Mouse (Mus musculus) heart, postnatal 10 days (tissue): ENCODE data around the gene Zbp1. TPM values are rescaled to one million over a fixed set of nuclear protein-coding genes. Genes with fewer than 3 reads are reported as not detected.

ENCODE experiments used
- DNase-seq, 2 experiments: peaks; one replicate each; pipeline ENCODE4 v3.0.0; 2021
- intact Hi-C: fragments of 180-260 bp; cut with DNase I; formaldehyde crosslinking; loops from one replicate; pipeline ENCODE4 v1.15.1; 2025
- total RNA-seq, 2 experiments: library from RNA; stranded (reverse); gene quantifications; 2 replicates each; pipeline ENCODE4 v1.2.3; 2021

Gene Zbp1
- under 1 TPM; 0.25 to 0.41 TPM for total RNA-seq

DNA sequence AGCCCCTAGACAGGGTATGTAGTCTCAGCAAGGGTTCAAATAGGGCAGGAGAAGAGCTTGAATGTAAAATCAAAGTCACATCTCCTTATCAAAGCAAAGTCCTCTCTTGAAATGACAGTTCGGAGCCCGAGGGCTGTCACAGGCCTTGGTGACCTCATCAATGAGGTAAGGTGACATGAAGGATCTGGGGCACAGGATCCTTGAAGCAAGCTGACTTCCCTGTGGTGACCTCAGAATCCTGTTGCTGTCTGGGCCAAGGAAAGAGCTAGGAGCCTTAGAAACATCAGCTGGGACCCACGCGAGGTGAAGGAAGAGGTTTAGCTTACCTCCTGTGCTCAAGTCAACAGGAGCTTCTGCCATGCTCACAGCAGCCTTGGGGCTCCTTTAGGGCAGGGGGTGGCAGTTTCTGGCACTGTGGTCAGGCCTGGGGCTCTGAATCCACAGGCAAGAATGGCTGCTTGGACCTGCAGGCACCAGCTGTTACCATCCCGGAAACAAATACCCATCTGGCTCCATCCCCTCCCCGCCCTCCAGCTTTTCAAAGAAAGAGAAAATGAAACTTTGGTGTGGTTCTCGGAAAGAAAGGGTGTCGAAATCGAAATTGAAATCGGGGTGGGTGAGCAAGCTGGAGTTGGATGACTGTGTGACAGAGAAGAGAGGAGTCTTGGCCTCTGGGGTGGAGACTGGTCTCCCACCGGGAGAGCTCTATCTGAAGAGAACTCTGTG, at the start of gene Zbp1:
Gene Zbp1 (minus strand): TSS at position 508 of the 726 bp plus-strand sequence.
- intact Hi-C loops, result loop anchor here (1.0 kb wide), 1 partner anchor 328 kb away; no protein-coding TSS in a partner anchor
- no peak for DNase-seq

DNA sequence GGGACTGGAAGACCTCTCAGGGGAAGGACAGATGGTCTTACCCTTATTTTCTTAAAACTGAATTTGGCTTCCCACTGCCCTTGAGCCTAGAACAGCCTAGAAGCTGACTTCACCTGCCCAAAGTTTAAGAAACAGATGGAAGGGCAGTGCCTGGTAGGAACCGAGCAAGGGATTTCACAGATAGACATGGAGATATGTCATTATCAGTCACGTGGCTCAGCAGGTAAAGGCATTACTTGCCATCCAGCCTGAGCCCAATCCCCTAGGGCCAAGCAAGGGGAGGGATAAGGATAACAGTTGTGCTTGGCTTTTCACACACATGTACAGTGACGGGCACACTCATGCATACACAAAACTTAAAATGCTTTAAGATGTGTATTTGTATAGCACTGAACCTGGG, 48.8 kb upstream of the Zbp1 start:
- DNase-seq, result no peak
- intact Hi-C loops, result no loop called here

DNA sequence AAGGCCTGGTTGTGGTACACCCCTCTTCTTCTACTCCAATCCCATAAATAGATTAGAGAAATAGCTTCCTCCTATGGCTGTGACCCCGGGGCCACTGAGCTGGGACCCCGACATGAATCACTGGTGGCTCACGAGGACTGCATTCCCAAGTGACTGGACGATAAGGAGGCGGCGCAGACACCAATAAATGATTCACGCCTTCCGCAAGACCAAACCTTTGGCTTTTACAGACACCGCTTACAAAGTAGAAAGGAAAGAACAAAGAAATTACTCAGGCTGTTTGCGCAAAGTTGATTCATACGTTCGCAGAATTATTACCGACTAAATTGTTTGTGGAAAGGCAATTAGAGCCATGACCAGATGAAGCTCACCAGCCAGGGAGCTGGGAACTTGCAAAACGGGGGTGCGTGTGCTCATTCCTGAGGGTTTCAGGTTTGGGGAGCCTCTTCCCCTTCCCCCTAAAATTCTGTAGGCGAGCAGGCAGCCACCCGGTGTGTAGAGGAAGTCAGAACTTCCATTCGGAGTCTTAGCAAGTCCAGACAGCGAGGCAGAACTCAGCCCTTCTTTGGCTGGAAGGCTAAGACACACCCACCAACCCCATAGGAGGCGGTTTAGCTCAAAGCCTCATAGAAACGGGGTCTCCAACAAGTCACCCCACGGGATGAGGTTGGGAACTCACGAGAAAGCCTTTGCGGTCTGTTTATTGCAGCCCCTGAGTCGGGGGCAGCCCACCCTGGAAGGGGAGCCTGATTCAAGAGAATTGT, 47.8 kb upstream of the Zbp1 start:
- intact Hi-C loops, result no loop called here
- no peak for DNase-seq

DNA sequence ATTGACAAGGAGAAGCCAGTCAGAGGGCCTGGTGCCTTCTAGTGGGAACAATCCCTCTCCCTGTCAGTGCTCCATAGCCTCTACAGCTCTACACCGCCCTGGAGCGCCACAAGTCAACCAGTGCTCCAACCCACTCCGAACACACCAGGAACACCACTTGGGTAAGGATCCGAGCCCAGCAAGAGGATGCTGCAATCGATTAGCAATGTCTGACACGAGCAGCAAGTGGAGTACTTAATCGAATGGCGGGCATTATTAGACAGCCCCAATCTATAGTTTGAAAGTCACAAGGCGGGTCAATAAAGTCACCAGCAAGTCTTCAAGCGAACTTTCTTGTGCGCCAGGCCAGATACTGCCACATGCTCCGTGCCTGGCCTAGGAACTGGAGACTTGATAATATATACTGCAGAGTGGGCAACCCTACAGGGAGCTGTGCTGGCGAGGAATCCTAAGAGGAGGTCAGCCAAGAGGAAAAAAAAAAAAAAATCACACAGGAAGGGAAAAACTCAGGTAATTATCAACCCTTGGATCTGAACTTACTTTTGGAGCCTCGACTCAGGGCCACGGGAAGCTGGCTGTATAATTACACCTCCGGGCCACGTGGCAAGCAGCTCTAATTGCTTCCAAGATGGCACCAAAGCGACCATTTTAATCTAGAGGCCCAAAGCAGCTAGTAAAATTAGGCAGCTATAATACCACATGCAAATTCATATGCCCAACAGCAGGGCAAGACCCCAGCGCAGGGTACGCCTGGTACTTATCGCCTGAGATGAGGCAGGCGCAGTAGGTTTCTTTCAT, 46.9 kb upstream of the Zbp1 start:
- intact Hi-C loops, result no loop called here
- DNase-seq, result no peak

DNA sequence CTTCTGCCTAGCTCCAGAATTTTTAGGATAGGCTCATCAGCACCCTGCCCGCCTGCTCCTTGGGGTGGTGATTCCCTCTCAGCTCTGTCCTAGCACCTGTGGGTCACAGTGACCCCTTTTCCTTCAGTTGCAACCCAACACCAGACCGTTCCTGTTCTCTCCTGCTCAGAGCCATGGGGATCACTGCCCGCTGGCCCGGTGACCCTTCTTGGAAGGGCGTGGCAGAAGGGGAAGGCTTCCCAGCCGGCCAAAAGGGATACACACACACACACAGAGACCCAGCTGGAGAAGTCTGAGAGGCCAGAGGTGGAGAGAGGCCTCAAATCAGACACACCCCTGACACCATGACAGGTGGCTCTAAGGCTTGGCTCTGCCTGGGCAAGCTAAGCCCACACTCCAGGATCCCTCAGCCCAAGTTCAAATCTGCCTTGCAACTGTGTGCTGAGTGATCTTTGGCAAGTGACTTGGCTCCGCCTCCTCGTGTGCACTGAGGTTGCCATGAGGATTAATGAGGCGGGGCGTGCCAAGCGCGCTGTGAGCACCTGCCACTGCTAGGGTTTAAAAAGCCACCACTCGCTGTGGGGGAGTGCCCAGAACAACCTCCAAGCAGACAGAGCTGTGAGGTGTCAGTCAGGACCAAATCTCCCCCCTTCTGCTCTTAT, 45.9 kb upstream of the Zbp1 start:
- intact Hi-C loops, result no loop called here
- DNase-seq, result peak in 1 of 2 experiments; percentile 58

DNA sequence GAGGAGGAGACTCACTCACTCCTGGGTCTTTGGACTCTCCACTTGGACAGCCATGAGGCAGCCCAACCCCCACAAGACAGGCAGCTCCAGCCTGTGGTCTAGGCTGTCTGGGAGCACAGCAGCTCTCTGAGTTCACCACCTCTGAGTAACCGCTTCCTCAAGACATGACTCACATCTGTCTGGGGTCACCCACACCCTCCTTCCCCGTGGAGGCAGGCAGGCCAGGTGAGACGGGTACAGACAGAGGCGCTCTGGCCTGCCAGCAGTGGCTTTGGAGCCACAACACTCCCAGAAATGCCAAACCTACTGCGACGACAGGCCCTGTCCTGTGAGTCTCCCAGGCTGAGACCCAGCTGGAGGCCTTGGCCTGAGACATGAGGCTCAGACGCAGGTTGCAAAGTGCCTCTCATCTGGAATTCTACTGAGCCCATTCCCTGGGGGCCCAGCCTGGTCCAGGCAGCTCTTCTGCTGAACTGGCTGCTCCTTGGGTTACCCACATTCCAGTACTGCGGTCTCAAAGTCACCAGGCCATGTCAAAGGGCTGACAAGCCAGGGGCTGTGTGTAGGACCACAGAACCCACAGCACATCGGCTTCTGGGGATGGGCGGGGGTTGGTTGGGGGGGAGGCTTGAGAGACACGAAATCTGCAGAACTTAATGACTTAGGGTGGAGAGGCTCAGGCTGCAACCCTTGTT, 45.1 kb upstream of the Zbp1 start:
- intact Hi-C loops, result no loop called here
- no peak for DNase-seq

DNA sequence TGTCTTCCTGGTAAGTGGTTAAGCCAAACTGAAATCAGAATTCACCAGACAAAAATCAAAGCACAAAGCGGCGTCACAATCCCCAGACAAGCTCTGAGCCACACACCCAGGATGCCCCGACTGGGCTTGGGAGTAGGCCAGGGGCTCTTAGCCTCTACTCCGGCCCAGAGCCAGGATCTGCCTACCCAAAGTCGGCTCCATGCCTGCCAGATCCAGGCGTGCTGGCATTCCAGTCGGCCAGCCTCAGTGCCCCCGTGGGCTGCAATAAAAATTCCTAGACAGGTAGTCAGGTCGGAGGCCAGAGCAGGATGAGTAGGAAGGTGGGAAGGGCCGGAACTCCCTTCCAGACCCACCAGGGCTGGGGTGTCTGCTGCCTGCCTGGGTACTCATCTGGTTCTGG, 42.8 kb upstream of the Zbp1 start:
- DNase-seq, result peak; percentile 80
- intact Hi-C loops, result no loop called here

DNA sequence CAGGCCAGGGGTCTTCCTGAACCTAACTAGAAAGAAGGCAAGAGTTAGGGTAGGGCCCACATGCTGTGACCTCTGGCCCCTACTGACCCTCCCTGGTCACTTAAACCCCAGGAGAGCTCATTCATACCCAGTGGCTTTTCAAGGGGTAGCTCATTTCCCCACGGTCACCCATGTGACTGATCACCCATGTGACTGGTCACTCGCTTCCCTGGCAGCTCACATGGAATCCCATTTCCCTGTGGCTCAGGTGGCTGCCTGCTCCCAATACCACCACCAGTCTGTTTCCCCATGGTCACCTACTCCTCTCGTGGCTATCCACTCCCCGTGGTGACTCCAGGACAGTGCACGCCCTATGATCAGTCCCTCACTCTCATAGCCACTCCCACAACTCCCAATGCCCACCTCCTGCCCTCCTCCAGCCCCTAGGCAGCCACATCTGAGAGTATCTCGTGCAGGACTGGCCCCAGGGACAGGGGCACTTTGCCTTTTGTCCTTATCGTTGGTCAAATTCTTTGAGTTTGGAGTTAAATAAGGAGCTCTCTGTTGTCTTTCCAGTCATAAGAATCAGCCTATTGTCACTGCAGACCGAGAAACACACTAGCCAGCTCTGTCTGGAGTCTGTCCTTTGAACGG, 39.9 kb upstream of the Zbp1 start:
- intact Hi-C loops, result loop anchor here (10.0 kb wide), 1 partner anchor 234 kb away; the partner anchor contains the start of gene Rbm38
- DNase-seq, result no peak

DNA sequence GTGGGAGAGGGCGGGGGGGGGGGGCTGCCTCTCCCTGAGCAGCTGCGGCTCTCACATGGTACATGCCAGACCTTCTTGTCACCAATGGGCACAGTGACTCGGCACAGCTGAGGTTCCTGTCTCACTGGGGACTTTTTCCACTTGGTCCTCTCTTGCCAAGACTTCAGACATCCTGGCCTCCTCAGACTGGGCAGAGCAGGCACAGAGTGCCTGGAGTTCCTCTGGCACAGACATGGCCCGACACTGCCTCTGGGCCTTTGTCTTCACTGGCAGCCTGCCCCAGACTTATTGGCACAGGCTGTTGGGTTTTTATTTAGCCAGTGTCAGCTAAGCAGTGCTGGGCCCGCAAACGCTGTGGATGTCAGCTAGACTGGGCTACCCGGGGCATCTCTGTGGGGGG, 38.9 kb upstream of the Zbp1 start:
- intact Hi-C loops, result loop anchor here (2.0 to 10.0 kb wide), 2 partner anchors 17 to 233 kb away; partner anchors contain the start of gene Rbm38
- DNase-seq, result peak; percentile 89 to 92

DNA sequence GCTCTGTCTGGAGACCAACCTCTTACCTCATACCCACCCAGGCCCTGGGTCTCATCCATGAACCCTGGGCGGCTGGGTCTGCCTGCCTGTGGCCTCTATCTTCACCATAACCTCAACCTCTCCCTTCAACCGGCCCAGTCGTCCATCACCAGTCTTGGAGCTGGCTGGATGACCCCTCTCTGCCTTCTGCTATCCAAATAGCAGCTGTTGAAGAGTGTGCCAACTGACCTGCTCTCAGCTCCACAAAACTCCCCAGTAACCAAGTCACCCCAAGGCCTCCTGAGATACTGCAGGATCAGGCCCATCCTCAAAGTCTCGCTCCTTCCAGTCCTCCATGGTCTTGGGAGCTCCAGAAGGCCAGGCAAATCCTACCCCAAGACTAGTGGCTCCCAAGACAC, 37.8 kb upstream of the Zbp1 start:
- intact Hi-C loops, result loop anchor here (2.0 to 10.0 kb wide), 2 partner anchors 18 to 232 kb away; partner anchors contain the start of gene Rbm38
- no peak for DNase-seq

DNA sequence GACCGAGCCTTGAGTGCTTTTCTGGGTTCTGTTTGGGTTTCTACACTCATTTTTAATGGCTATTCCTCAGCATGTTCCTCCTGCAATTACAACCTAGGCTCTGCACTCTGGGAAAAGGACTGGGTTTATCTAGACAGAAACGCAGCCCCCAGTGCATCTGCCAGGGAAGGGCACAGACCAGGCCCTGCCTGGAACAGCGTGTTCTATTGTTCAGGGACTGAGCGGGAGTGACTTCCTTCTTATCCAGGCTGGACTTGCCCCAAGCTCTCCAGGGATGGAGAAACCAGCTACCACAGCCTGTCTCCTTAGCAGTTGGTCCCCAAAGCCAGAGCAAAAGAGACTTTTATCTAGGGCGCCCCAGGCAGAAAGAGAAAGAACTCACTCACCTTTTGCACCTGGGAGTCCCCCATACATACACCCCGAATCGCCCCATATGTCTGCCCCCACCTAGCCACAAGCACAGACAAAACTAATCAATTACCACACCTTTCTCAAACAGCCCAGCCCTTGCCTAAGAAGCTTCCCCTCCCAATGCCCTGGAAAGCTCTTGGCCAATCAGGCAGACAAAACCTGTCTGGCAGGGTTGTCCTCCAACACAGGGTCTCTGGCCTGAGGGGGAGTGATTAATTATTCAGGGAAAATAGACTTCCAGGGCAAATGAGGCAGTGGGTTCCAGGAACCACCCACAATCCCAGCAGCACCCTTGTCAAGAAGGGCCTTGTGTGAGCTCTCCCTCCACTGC, 37.3 kb upstream of the Zbp1 start:
- DNase-seq, result no peak
- intact Hi-C loops, result loop anchor here (2.0 to 10.0 kb wide), 2 partner anchors 19 to 231 kb away; partner anchors contain the start of gene Rbm38

DNA sequence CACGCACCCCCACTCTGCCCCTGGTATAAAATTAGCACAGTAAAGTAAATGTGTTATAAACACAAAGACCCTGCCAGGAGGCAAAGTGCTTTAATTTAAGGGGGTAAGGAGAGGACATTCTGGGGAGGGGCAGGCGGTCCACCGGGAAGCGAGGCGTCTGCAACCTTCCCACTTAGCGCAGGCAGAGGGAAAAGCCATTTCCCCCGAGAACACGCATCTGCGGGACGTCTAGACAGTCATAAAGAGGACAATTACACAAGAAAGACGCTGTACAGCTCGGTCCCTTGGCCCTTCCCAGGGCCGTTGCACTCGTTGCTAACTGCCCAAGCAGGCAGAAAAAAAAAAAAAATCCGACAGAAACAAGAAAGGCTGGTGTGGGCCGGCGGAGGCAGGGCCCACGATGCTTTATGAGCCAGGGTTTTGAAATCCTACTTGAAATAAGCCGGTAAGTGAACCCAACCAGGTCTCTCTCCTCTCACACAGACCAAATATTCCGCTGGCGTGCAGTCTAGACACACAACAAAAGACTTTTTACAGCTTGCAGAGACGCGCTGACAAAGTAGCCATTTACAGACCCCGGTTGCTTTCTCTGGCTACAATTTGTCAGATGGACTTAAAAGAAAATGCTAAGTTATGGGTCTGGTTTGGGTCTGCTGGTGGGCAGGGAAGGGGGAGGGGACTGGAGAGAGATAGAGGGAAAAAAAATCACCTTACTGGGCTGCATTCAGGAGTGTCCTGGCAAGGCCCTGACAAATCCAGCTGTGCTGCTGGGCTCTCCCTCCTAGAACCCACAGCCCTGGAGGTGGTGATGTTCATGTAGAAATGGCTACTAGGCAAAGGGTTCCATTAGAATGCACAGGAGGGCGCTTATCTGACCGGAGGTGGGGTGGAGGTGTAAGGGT, 35.3 kb upstream of the Zbp1 start:
- intact Hi-C loops, result loop anchor here (10.0 kb wide), 1 partner anchor 229 kb away; the partner anchor contains the start of gene Rbm38
- DNase-seq, result no peak

DNA sequence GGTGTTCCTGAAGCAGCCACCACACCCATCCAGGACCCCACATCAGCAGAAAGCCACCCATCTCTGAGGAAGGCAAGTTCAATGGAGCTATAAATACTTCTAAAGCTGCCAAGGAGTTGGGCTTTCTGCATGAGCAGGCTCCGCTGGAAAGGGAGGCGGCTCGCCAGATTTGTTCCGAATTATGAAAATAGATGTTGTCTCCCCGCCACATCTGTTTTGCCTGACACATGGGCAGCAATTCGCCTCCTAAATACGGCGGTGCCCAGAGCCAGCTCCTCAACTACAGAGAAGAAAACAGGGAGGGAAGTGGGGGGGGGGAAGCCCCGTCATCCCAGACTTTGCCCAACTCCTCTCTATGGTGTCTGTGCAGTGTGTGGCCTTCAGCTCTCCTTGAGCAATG, 33.0 kb upstream of the Zbp1 start:
- intact Hi-C loops, result loop anchor here (10.0 kb wide), 1 partner anchor 227 kb away; the partner anchor contains the start of gene Rbm38
- DNase-seq, result peak in 1 of 2 experiments; percentile 61

DNA sequence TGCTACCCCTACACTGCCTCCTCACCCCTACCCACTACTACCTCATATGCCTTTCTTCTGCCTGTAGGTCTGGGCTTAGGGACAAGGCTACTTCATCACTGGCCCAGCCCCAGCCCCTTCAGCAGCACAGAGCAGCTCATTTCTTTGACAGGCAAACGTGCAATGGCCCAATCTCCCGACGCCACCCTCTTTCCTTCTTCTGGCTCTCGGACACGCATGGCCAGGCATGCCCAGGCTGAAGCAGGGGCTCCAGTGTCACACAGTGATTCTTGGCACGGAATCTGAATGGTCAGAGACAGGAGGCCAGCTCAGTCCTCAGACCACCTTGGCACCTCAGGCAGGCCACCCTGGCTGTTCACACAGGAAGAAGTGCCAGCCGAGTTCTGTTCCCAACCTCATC, 32.4 kb upstream of the Zbp1 start:
- intact Hi-C loops, result loop anchor here (10.0 kb wide), 1 partner anchor 226 kb away; the partner anchor contains the start of gene Rbm38

DNA sequence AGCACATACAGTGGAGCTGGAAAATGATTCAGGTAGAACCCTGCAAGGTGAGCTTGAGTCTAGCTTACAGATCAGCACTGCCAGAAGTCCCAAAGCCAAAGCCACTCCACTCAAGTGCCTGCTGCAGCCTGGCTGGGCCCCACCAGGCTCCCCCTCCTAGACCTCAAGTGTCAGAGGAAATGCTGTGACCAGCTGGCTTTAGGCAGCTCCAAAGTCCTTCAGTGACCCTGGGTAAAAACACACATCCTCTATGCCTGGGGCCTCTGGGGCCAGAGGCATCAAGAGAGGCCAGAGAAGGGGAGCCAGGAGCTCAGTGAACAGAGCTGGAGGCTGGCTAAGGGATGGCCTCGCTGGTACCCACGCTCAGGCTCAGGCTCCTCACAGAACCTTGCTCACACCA, 31.7 kb upstream of the Zbp1 start:
- intact Hi-C loops, result loop anchor here (10.0 kb wide), 1 partner anchor 226 kb away; the partner anchor contains the start of gene Rbm38
- peak; percentile 58 to 66 for DNase-seq

More for the DNA sequence above, 32.4 kb upstream of the Zbp1 start:
- DNase-seq, result peak; percentile 57 to 58

DNA sequence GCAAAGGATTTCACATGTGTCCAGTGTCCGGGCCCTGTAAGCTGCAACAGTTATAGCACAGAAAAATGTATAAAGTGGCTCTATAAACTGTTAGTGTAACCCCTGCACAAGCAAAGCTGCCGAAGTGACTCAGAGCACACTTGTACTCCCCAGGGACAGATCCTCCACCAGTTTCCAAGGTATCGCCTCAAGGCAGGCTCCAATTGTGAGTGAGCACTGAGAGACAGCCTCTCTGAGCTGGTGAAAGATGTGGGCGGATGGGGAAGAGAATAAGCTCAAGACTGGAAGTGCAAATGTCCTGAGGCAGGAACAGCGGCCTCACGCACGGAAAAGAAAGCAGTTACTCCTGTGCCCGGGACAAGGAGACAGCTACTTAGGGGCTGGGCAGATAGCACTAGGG, 31.2 kb upstream of the Zbp1 start:
- no peak for DNase-seq
- intact Hi-C loops, result loop anchor here (10.0 kb wide), 1 partner anchor 225 kb away; the partner anchor contains the start of gene Rbm38

DNA sequence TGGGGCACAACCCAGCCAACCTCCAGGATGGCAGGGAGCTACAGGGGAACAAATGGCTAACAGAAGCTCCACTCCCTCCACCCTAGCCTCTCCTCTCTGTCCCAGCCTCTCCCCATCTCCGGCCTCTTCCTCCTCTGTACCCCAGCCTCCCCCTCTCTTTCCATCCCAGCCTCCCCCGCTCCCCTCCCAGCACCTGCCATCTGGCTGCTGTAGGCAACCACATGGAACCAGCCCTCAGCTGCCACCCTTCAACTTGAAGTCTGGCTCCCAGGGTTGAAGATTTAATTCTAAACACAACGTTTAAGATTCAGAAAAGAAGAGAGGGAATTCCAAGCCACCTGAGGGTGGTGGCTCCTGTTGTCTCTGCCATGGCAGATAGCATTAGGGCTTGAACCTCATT, 30.7 kb upstream of the Zbp1 start:
- intact Hi-C loops, result no loop called here
- DNase-seq, result no peak
